Mouse (Mus musculus): Measurements from ENCODE around the gene Grid2ip. TPM values are rescaled to one million over a fixed set of nuclear protein-coding genes. Genes with fewer than 3 reads are reported as not detected.

Grid2ip gene
- total and polyA plus RNA-seq, 3 experiments = not detected

- H3K79me2 ChIP-seq (replicated peaks; ENCODE audit: control insufficient read depth, extremely low read depth, insufficient read depth, poor library complexity, severe bottlenecking) = peaks cover 21% of the 10 kb centered on the region
- in situ Hi-C loops (cut with MboI; ENCODE audit: low pct_ligation_motif_present, low pct_unique_long_range_greater_than_20kb, low sequenced_read_pairs) (no loop called here), dilution Hi-C loops (cut with MboI; ENCODE audit: extremely low pct_ligation_motif_present, extremely low pct_unique_long_range_greater_than_20kb, low sequenced_read_pairs) (no loop called here)
- peak within 1 kb of the TSS; percentile 77 to 94 (median 89) for H3K4me3 ChIP-seq (replicated peaks in 1 of 3; ENCODE audit: low read depth in 2 of 3, low read length in 2 of 3, poor library complexity in 1 of 3)
- TF ChIP-seq UBTF (IDR thresholded peaks at IDR 0.05; ENCODE audit: low read depth, low read length) (peak; percentile 84), JUND (conservative IDR thresholded peaks at IDR 0.05; ENCODE audit: low read depth, low read length) (no peak), TCF12 (IDR thresholded peaks at IDR 0.05; ENCODE audit: low read depth, low read length) (peak; percentile 63; the same call in 1 of the 2 replicates), PAX5 (IDR thresholded peaks at IDR 0.05; ENCODE audit: low read length) (no peak), MAZ (IDR thresholded peaks at IDR 0.05; ENCODE audit: low read depth, low read length) (no peak), POLR2A (IDR thresholded peaks at IDR 0.05; ENCODE audit: low read depth, low read length) (peak; percentile 83), IRF4 (IDR thresholded peaks at IDR 0.05; ENCODE audit: low read depth, low read length) (no peak), MAFK (IDR thresholded peaks at IDR 0.05; ENCODE audit: insufficient replicate concordance, low read length) (no peak), E2F4 (IDR thresholded peaks at IDR 0.05; ENCODE audit: insufficient replicate concordance, low read depth, low read length) (no peak), BHLHE40 (IDR thresholded peaks at IDR 0.05; ENCODE audit: low read depth, low read length) (0 out of 2 replicates have a peak, but pooled peaks have one; percentile 24), ELF1 (IDR thresholded peaks at IDR 0.05; ENCODE audit: low read depth, low read length) (peak; percentile 85), SMC3 (IDR thresholded peaks at IDR 0.05; ENCODE audit: low read depth, low read length) (no peak), KAT2A (IDR thresholded peaks at IDR 0.05; ENCODE audit: insufficient replicate concordance, low read length) (peak; percentile 55; the same call in 1 of the 2 replicates), ZKSCAN1 (IDR thresholded peaks at IDR 0.05; ENCODE audit: borderline replicate concordance, low read depth, low read length) (no peak), MXI1 (IDR thresholded peaks at IDR 0.05; ENCODE audit: low read depth, low read length) (peak; percentile 67), EP300 (IDR thresholded peaks at IDR 0.05; ENCODE audit: low read length) (no peak), NRF1 (IDR thresholded peaks at IDR 0.05; ENCODE audit: low read depth, low read length) (0 out of 2 replicates have a peak, but pooled peaks have one; percentile 25), SIN3A (IDR thresholded peaks at IDR 0.05; ENCODE audit: low read length) (peak; percentile 66), CTCF (conservative IDR thresholded peaks at IDR 0.05 in 1 of 2, IDR thresholded peaks at IDR 0.05 in 1 of 2; ENCODE audit: low read depth in 2 of 2, low read length in 2 of 2) (peak; percentile 24 to 80; a peak in 2 of 4 replicates), MYC (IDR thresholded peaks at IDR 0.05; ENCODE audit: low read depth, low read length) (peak; percentile 48; the same call in 1 of the 2 replicates), USF2 (conservative IDR thresholded peaks at IDR 0.05; ENCODE audit: low read depth, low read length) (no peak), NELFE (IDR thresholded peaks at IDR 0.05; ENCODE audit: low read depth, low read length) (peak; percentile 90), HCFC1 (IDR thresholded peaks at IDR 0.05; ENCODE audit: low read depth, low read length) (peak; percentile 60), JUN (IDR thresholded peaks at IDR 0.05; ENCODE audit: insufficient read depth, low read depth, low read length) (no peak), MAX (IDR thresholded peaks at IDR 0.05; ENCODE audit: low read length) (peak; percentile 59), USF1 (IDR thresholded peaks at IDR 0.05; ENCODE audit: low read depth, low read length) (no peak), RCOR1 (conservative IDR thresholded peaks at IDR 0.05; ENCODE audit: low read depth, low read length) (no peak), MEF2A (IDR thresholded peaks at IDR 0.05; ENCODE audit: borderline replicate concordance, low read depth, low read length) (no peak; the same call in 1 of the 2 replicates), ZMIZ1 (IDR thresholded peaks at IDR 0.05; ENCODE audit: low read depth, low read length) (peak; percentile 64; the same call in 1 of the 2 replicates), TBP (conservative IDR thresholded peaks at IDR 0.05; ENCODE audit: low read depth, low read length) (no peak), CHD1 (IDR thresholded peaks at IDR 0.05; ENCODE audit: low read depth, low read length) (no peak), ZNF384 (IDR thresholded peaks at IDR 0.05; ENCODE audit: low read depth, low read length) (no peak), GABPA (IDR thresholded peaks at IDR 0.05; ENCODE audit: insufficient replicate concordance, low read depth, low read length) (no peak), ETS1 (conservative IDR thresholded peaks at IDR 0.05; ENCODE audit: low read depth, low read length) (no peak), CHD2 (IDR thresholded peaks at IDR 0.05; ENCODE audit: low read length) (no peak), POLR2AphosphoS2 (IDR thresholded peaks at IDR 0.05; ENCODE audit: low read depth, low read length) (0 out of 2 replicates have a peak, but pooled peaks have one; percentile 41), RAD21 (IDR thresholded peaks at IDR 0.05; ENCODE audit: low read depth, low read length) (no peak; the same call in 1 of the 2 replicates), ZC3H11A (IDR thresholded peaks at IDR 0.05; ENCODE audit: low read depth, low read length) (no peak)
- H3K4me2 ChIP-seq (ENCODE audit: insufficient read depth, low read depth, poor library complexity, severe bottlenecking) = peak within 1 kb of the TSS; percentile 94
- peak within 1 kb of the TSS; percentile 84 for H3K9ac ChIP-seq (ENCODE audit: insufficient read depth, low read depth)
- no peaks in the 10 kb centered on the region for H3K27me3 ChIP-seq (replicated peaks)
- no peaks in the 10 kb centered on the region for H3K9me3 ChIP-seq (replicated peaks; ENCODE audit: low read length)
- H3K4me1 ChIP-seq (ENCODE audit: control insufficient read depth in 1 of 2, insufficient read depth in 2 of 2) = peaks cover 5 to 30% of the 10 kb centered on the region in 2 experiments; a peak in 3 of 4 replicates
- peak within 1 kb of the TSS; percentile 68 for H3K27ac ChIP-seq (ENCODE audit: insufficient read depth, low read depth)
- DNase-seq (ENCODE audit: extremely low read depth) = peak; percentile 68
- H3K36me3 ChIP-seq (replicated peaks in 1 of 2; ENCODE audit: control insufficient read depth in 1 of 2, insufficient read depth in 1 of 2, low read length in 1 of 2) = peaks cover 49 to 77% of the 10 kb centered on the region in 2 experiments
These were observed 42.2 kb upstream of the Grid2ip start, which contains the start of gene E130309D02Rik for GRCm38 (mm10) chr5:143314730-143315513. TSS of gene E130309D02Rik (minus strand) at chr5:143315360.

Data from CH12.LX (cell line).